Mouse (Mus musculus): ENCODE measurements at regions not wholly inside any gene's neighbourhood (a gene's known extent, or its start where the extent isn't known, plus 50 kb on each side); places are given as distances from the start of the nearest gene placed in this dataset.

DNA sequence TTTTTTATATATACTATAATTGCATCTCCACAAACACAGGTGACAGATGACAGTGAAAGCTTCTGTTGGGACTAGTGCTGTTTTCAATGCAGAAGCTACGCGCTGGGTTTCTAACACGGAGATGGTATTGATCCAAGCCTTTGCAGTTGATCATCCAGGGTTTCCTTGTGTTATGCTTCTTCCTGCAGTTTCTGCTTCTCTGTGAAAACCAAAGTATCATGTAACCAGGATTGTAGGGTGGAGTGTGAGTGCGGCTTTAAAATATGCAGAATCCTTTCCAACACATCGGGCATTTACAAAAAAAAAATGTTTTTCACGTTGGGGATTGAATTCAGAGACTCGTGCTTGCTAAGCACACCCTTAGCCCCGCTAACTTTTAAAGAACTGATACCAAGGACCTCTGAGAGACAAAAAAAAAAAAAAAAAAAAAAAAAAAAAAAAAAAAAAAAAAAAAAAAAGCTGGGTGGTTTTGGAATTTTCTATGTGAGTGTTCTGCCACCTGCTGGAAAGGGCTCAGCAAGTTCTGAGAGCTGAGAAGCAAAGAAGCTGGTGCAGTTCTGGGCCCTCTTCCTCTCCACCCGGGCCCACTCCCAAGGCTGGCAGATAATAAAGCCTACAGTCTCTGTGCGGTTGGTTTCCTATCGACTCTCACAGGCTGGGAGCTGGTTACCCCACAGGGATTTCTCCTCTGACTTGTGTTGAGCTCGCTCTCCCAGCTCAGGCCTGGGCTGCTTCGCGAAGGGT lies 61.5 kb upstream of the Akap6 start:
- H3K4me1 ChIP-seq (ENCODE audit: control insufficient read depth, insufficient read depth, insufficient read length, low read length) = no peaks in the 10 kb centered on the region
- WGBS = 58% methylated on average over 14 of the region's 14 CpGs
- no peaks in the 10 kb centered on the region for H3K36me3 ChIP-seq (ENCODE audit: control insufficient read depth, insufficient read depth, low read length)
- no peaks in the 10 kb centered on the region for H3K27me3 ChIP-seq (ENCODE audit: control insufficient read depth, insufficient read depth, low read length)
- no peak overlapping the region for H3K27ac ChIP-seq (ENCODE audit: insufficient read depth, low read depth, low read length)
- TF ChIP-seq CTCF (IDR thresholded peaks at IDR 0.05; ENCODE audit: extremely low read depth, insufficient read length, insufficient replicate concordance, low read depth, low read length) (peak; percentile 34; the same call in 1 of the 2 replicates), POLR2A (IDR thresholded peaks at IDR 0.05; ENCODE audit: low read depth, low read length) (no peak)
- H3K4me3 ChIP-seq (ENCODE audit: low read depth, low read length) = no peak overlapping the region

DNA sequence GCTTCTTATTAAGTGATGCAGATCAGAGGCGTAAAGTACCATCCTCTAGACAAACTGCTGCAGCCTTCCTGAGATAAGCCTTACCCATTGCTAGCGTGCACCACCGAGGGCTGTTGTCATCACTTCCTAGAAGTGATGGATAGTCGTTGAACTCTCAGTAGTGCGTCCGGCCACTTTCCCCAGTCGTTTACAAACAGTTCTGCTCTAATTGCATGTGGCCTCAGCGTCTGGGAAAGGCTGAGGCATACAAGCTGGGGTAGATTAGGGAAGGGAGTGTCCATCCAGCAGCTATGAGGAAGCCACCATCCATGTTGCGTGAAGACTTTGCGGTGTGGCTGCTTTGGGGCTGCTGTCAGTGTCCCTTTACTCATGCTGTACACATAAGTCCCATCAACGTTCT lies 60.7 kb upstream of the Akap6 start:
- Histone ChIP-seq H3K4me3 (ENCODE audit: low read depth, low read length) (no peak overlapping the region), H3K27me3 (ENCODE audit: control insufficient read depth, insufficient read depth, low read length) (no peaks in the 10 kb centered on the region), H3K4me1 (ENCODE audit: control insufficient read depth, insufficient read depth, insufficient read length, low read length) (no peaks in the 10 kb centered on the region), H3K27ac (ENCODE audit: insufficient read depth, low read depth, low read length) (no peak overlapping the region), H3K36me3 (ENCODE audit: control insufficient read depth, insufficient read depth, low read length) (no peaks in the 10 kb centered on the region)
- WGBS = 58% methylated on average over 11 of the region's 11 CpGs
- TF ChIP-seq POLR2A (IDR thresholded peaks at IDR 0.05; ENCODE audit: low read depth, low read length) = no peak
- TF ChIP-seq CTCF (IDR thresholded peaks at IDR 0.05; ENCODE audit: extremely low read depth, insufficient read length, insufficient replicate concordance, low read depth, low read length) = no peak

DNA sequence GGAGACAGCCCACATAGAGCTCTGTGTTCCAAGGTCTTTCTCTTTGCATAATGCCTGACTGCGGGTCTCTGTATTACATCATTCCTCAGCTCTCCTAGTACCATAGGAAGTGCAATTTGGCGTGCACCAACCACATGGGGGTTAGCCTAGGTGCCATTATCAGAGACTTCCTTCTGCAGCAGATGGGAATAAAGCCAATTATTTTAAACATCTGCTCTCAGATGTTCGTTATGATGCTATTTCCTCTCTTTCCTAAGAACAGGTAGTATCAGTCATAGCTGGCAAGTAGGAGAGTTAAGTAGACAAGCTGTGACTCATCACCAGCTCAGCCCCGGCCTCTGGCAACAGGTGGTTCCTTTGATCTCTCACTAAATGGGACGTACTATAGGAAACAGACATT lies 55.1 kb upstream of the Akap6 start:
- 14% methylated on average over 5 of the region's 5 CpGs for WGBS
- Histone ChIP-seq H3K36me3 (ENCODE audit: control insufficient read depth, insufficient read depth, low read length) (no peaks in the 10 kb centered on the region), H3K4me1 (ENCODE audit: control insufficient read depth, insufficient read depth, insufficient read length, low read length) (peaks cover 3% of the 10 kb centered on the region; the same call in 1 of the 2 replicates), H3K4me3 (ENCODE audit: low read depth, low read length) (no peak overlapping the region), H3K27me3 (ENCODE audit: control insufficient read depth, insufficient read depth, low read length) (no peaks in the 10 kb centered on the region), H3K27ac (ENCODE audit: insufficient read depth, low read depth, low read length) (no peak overlapping the region)
- TF ChIP-seq CTCF (IDR thresholded peaks at IDR 0.05; ENCODE audit: extremely low read depth, insufficient read length, insufficient replicate concordance, low read depth, low read length) (no peak), POLR2A (IDR thresholded peaks at IDR 0.05; ENCODE audit: low read depth, low read length) (no peak)

Data from small intestine, adult 2 months (tissue).